Comparison of ENCODE assay signal across 8 mouse cellular contexts in the genomic region with DNA sequence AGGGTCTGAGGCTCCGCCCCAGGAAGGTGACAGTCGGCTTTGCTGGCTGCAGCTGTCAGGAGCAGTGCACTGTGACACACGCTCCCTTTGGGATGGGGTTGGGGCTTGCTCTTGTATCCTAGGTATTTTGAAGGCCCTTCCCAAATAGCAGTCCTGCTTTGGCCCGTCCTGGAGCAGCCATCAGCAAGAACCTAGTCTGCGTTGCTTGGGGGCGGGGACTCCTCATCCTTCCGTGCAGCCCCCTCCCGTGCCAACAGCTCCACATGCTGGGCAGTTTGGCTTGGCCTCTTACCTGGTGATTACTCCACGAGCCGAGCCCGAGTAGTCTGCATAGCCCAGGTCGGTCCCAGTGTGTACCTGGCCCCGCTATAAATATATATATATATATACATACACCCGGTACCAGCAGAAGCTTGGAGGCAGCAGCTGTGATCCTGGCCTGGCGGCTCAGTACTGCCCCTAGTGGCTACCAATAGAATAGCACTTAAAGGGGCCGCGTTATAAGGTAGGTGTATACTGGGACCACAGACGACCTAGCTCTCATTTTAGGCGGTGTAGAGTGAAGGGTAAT. TPM values are rescaled to one million over a fixed set of nuclear protein-coding genes. Genes with fewer than 3 reads are reported as not detected.
A peak's percentile ranks its signal among the peaks of the same experiment; 100 is the strongest.
DNase-seq lines count a peak whose midpoint lies in the region; ATAC-seq and TF ChIP-seq lines count a peak whose summit lies in the region.

A gene (minus strand): TSS at position 464 of the 571 bp plus-strand sequence.

- H3K4me2 ChIP-seq in intestine, postnatal 0 days (replicated peaks; ENCODE audit: low read depth): peak within 1 kb of the TSS; percentile 75
- H3K4me2 ChIP-seq in limb, embryonic 13.5 days (replicated peaks): peak within 1 kb of the TSS; percentile 72
- H3K4me2 ChIP-seq in midbrain, embryonic 13.5 days (replicated peaks): peak within 1 kb of the TSS; percentile 75

- DNase-seq in ovary, postnatal 36 days (ENCODE audit: low spot score): peak; percentile 56
- no peak for DNase-seq in ovary, adult 18-20 months (ENCODE audit: low spot score)
- peak; percentile 75 to 84 for DNase-seq in cerebellum, postnatal 36 days
- DNase-seq in heart, adult 11 months: peak; percentile 97
- DNase-seq in spleen, postnatal 10 days (ENCODE audit: low spot score in 2 of 2): peak; percentile 48 to 68

- H3K36me3 ChIP-seq in intestine, postnatal 0 days (ENCODE audit: control insufficient read depth, insufficient read depth): peaks cover 21% of the 10 kb centered on the region
- peaks cover 36% of the 10 kb centered on the region for H3K36me3 ChIP-seq in limb, embryonic 13.5 days
- H3K36me3 ChIP-seq in midbrain, embryonic 13.5 days: peaks cover 35% of the 10 kb centered on the region

- no peak within 1 kb of the TSS for H3K27ac ChIP-seq in intestine, postnatal 0 days (ENCODE audit: low read depth, low read length)
- H3K27ac ChIP-seq in limb, embryonic 13.5 days: no peak within 1 kb of the TSS
- H3K27ac ChIP-seq in midbrain, embryonic 13.5 days: no peak within 1 kb of the TSS

- peak; percentile 95 for TF ChIP-seq CTCF in intestine, postnatal 0 days (IDR thresholded peaks at IDR 0.05; ENCODE audit: low read depth)

- ATAC-seq in intestine, postnatal 0 days: peak; percentile 44
- ATAC-seq in limb, embryonic 13.5 days (ENCODE audit: low FRiP score, low read depth): peak; percentile 67
- ATAC-seq in midbrain, embryonic 13.5 days: peak; percentile 68

- 3% methylated on average over 19 of the region's 19 CpGs for WGBS in intestine, postnatal 0 days
- 5% methylated on average over 19 of the region's 19 CpGs for WGBS in limb, embryonic 13.5 days
- WGBS in midbrain, embryonic 13.5 days: 6% methylated on average over 19 of the region's 19 CpGs

- peak within 1 kb of the TSS; percentile 33 for H3K4me3 ChIP-seq in intestine, postnatal 0 days (ENCODE audit: low read depth, low read length)
- H3K4me3 ChIP-seq in limb, embryonic 13.5 days: peak within 1 kb of the TSS; percentile 43
- H3K4me3 ChIP-seq in midbrain, embryonic 13.5 days (replicated peaks): peak within 1 kb of the TSS; percentile 53

- H3K4me1 ChIP-seq in intestine, postnatal 0 days (replicated peaks; ENCODE audit: control insufficient read depth, insufficient read depth, low read length): peaks cover 26% of the 10 kb centered on the region
- H3K4me1 ChIP-seq in limb, embryonic 13.5 days: peaks cover 68% of the 10 kb centered on the region
- peaks cover 66% of the 10 kb centered on the region for H3K4me1 ChIP-seq in midbrain, embryonic 13.5 days (replicated peaks)

- no peak within 1 kb of the TSS for H3K9ac ChIP-seq in intestine, postnatal 0 days (ENCODE audit: low read depth, low read length)
- peak within 1 kb of the TSS; percentile 56 for H3K9ac ChIP-seq in limb, embryonic 13.5 days
- peak within 1 kb of the TSS; percentile 69 for H3K9ac ChIP-seq in midbrain, embryonic 13.5 days (replicated peaks)

- H3K9me3 ChIP-seq in intestine, postnatal 0 days (ENCODE audit: control insufficient read depth): no peaks in the 10 kb centered on the region
- no peaks in the 10 kb centered on the region for H3K9me3 ChIP-seq in limb, embryonic 13.5 days
- H3K9me3 ChIP-seq in midbrain, embryonic 13.5 days: no peaks in the 10 kb centered on the region

- H3K27me3 ChIP-seq in intestine, postnatal 0 days (replicated peaks; ENCODE audit: control insufficient read depth, insufficient read depth, low read length): peaks cover 41% of the 10 kb centered on the region
- peaks cover 50% of the 10 kb centered on the region for H3K27me3 ChIP-seq in limb, embryonic 13.5 days
- peaks cover 48% of the 10 kb centered on the region for H3K27me3 ChIP-seq in midbrain, embryonic 13.5 days

RNA-seq across cellular contexts. Expression of the gene that starts here (rescaled TPM):
- polyA plus RNA-seq in intestine, postnatal 0 days (2015; fragmentation: Nextera tagmentation; extraction: Ambion mirVana): 0.68 and 0.78 TPM in 2 replicates
- polyA plus RNA-seq in limb, embryonic 13.5 days (2015; fragmentation: Nextera tagmentation; extraction: Ambion mirVana): 0.85 and 1.0 TPM in 2 replicates
- polyA plus RNA-seq in midbrain, embryonic 13.5 days (2015; fragmentation: Nextera tagmentation; extraction: Ambion mirVana): 3.5 and 5.7 TPM in 2 replicates

Comparison
In these comparisons a context has a peak if more than half of its experiments do, and no peak if none do; other contexts are left out.
1. Peak in ATAC-seq, H3K4me3 ChIP-seq and H3K4me2 ChIP-seq in intestine, postnatal 0 days; RNA of the gene not detected or under 1 TPM.